Mouse (Mus musculus) right cerebral cortex, postnatal 4 days (tissue): ENCODE data around the gene Ppp2r1a.

Experiments used
- DNase-seq: peaks from one replicate; pipeline ENCODE4 v3.0.0-alpha.2; 2022

The Ppp2r1a gene

GRCm38 (mm10) chr17:20944985-20945891 lies at the start of gene Ppp2r1a:
Gene Ppp2r1a, plus strand, starts transcription at chr17:20945311.
- DNase-seq, result peak; percentile 96

DNA sequence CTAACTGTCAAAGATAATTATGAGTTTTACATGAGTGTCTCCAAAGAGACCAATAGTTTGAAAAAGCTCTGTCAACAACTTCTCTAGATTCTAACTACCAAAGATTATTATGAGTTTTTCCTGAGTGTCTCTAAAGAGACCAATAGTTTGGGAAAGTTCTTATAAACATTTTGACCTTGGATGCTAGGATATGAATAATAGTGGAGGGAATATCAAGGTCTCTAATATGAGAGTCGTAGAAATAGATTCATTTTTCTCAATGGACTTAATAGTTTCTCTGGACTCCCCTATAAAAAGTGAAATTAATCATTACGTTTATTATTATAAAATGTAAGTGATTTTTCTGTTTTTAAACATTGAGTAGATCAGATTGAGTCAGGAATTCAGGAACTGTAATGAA lies 40.1 kb upstream of the Ppp2r1a start, which contains the start of gene Vmn1r231:
TSS of gene Vmn1r231 (minus strand) at position 101 of the 400 bp plus-strand sequence.
- no peak for DNase-seq

DNA sequence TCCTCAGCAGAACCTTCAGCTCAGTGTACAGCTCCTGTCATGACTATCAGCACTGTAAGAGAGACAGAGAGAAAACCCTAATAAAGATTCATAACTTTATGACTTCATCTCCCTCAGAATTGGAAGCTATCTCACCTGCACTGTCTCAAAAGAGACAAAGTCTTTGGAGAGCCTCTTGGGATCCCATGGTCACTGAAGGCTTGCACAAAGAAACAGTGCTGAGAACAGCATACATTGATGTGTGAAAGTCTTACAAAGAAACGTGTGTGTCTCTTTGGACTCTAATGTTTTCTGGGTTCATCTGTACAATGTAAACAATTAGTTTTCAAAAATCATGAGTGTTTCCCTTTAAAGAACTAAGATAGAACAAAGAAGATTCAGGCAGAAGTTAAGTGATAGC lies 25.5 kb upstream of the Ppp2r1a start, which contains the start of gene Vmn1r232:
TSS of gene Vmn1r232 (minus strand) at position 101 of the 400 bp plus-strand sequence.
- no peak for DNase-seq

DNA sequence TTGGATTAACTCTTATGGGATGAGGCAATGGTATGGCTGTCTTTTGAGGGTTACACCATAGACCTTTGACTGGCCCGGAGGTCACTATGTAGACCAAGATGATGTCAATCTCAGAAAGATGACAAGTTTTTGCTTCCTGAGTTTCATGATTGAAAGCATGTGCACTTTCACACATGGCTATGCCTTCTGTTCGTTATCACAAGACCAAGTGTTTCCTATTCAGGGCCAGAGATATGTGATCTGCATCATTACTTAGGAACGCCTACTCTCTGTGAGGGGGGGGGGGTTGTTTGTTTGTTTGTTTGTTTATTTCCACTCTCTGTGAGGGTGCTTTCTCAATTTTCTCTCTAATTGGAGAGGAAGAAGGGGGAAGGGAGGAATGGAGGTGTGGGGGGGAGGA lies 885 bp upstream of the Ppp2r1a start:
- DNase-seq, result no peak

GRCm38 (mm10) chr17:20946026-20946565 lies 985 bp downstream of the Ppp2r1a start:
- DNase-seq, result peak; percentile 19

DNA sequence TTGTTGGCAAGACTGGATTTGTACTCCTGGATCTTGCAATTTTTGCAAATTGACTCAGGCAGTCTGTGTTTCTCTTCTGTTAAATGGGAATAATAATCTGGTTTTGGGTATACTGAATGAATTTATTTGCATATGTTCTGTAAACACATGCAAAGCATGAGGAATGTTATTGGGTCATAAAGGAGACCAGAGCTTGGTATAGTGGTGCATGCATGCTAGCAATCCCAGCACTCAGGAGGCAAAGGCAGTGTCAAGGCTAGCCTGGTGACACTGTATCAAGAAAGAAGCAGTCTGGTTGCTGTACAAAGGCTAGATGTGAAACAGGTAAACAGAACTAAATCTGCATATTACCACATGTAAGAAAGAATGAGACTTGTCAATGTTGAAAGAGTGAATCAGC lies 1.5 kb downstream of the Ppp2r1a start:
- no peak for DNase-seq

- DNase-seq, result no peak
Observed at GRCm38 (mm10) chr17:20960386-20960785, 15.3 kb downstream of the Ppp2r1a start.

- no peak for DNase-seq
Observed at GRCm38 (mm10) chr17:20965421-20965820, 20.3 kb downstream of the Ppp2r1a start.

DNA sequence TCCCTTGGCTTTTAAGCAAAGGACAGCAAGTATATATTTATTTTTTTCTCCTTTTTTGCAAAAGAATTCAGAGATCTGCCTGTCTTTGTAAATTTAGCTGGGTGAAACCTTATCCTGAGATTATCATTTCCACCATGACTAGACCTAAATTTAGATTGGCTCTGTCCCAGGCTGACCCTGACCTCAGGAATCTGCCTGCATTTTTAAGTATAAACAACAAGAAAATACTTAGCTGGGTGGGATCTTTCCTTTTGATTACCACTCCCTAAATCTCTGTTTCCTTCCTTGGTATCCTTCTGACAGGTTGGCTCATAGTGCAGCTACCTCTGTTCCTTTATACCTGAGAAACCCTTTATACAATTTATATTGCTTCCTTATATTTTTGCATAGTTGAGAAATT lies 21.6 kb downstream of the Ppp2r1a start:
- no peak for DNase-seq

GRCm38 (mm10) chr17:20993716-20994115 lies 48.6 kb downstream of the Ppp2r1a start:
- no peak for DNase-seq

- DNase-seq, result no peak
Observed at GRCm38 (mm10) chr17:20996364-20996763, 51.3 kb downstream of the Ppp2r1a start, which contains the start of gene Vmn1r233. Gene Vmn1r233, minus strand, starts transcription at chr17:20996464.

DNA sequence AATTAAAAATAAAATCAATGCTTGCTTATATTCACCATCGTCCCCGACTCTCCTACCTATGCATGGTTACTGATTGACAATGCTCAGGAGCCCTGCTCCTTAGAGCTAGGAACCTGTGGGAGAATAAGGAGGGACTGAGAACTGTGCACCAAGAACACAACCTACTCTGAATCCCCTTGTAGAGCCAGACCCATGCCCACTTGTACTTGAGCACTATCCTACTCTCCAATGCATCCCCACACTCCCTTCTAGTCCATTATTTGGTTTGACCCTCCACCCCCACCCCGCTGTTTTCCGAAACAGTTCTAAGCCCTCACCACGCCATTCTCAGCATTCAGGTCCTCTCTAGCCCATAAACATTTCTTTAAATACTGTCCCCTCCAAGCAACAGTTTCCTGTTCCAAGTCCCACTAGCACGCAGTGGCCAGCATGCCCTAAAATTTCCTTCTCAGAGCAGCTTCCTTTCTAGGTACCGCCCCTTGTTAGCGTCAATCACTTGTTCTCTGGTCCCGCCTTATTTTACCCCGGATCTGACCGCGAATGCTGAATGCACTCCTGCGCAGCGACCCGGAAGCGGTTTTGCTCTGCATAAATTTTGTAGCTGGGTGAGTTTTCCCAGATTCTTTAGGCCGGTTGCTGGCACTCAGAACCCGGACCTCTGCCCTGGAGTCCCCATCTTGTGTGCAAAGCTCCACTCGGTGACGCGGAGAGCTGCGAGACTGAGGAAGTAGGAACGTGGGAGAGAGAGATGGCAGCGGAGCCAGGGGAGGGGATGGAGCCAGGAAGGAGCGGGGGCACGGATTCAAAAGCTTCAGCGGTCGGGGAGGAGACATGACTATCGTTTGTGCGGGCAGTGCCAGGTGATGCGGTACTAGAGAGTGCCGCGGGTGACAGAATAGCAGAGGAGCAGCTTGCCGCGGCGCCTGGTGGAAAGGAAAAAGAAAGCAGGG lies 63.5 kb downstream of the Ppp2r1a start, which contains the start of gene Zfp160:
TSS of gene Zfp160 (plus strand) at position 522 of the 950 bp plus-strand sequence.
- peak; percentile 75 for DNase-seq

DNA sequence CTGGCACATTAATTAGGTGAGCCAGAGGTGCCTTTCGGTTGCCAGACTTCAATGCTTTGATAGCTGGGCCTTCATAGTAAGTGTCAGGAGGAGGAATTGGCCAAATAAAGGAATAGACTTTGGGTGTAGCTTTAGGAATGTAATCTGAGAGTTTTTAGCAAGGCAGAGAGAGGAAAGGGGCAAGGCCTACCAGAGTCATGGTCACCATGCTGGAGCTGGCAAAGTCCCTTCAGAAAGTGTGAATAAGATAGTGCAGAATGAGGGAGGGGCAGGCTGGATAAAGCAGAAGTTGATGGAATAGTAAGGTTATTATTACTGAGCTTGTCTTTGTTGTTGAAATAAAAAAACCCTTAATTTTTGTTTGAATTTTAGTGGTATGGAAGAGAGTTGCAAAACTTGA lies 64.6 kb downstream of the Ppp2r1a start:
- no peak for DNase-seq
